Mouse (Mus musculus): Measurements from ENCODE around the gene Gm20518. TPM values are rescaled to one million over a fixed set of nuclear protein-coding genes. Genes with fewer than 3 reads are reported as not detected.

Gm20518 gene
- polyA plus RNA-seq, 1 experiment, result 0.07 TPM

- H3K27me3 ChIP-seq (ENCODE audit: control insufficient read depth), result peaks cover 60% of the 10 kb centered on the region
- no peak overlapping the region for H3K4me3 ChIP-seq (replicated peaks)
- no peaks in the 10 kb centered on the region for H3K9me3 ChIP-seq (ENCODE audit: control insufficient read depth, low read length)
- H3K4me1 ChIP-seq (ENCODE audit: control insufficient read depth), result no peaks in the 10 kb centered on the region
- TF ChIP-seq TAL1 (IDR thresholded peaks at IDR 0.05; ENCODE audit: low read length) (no peak), GATA1 (IDR thresholded peaks at IDR 0.05; ENCODE audit: low read length) (no peak)
- no peaks in the 10 kb centered on the region for H3K36me3 ChIP-seq (ENCODE audit: control insufficient read depth)
Observed at GRCm38 (mm10) chr16:17826500-17826899, 65.0 kb downstream of the Gm20518 start.

GRCm38 (mm10) chr16:17816528-17816927 lies 74.9 kb downstream of the Gm20518 start:
- TF ChIP-seq GATA1 (IDR thresholded peaks at IDR 0.05; ENCODE audit: low read length), result no peak
- TF ChIP-seq TAL1 (IDR thresholded peaks at IDR 0.05; ENCODE audit: low read length), result no peak
- H3K4me3 ChIP-seq (replicated peaks), result no peak overlapping the region
- peaks cover 3% of the 10 kb centered on the region; the same call in 1 of the 2 replicates for H3K9me3 ChIP-seq (ENCODE audit: control insufficient read depth, low read length)
- H3K36me3 ChIP-seq (ENCODE audit: control insufficient read depth), result no peaks in the 10 kb centered on the region
- H3K4me1 ChIP-seq (ENCODE audit: control insufficient read depth), result peaks cover 11% of the 10 kb centered on the region
- peaks cover 72% of the 10 kb centered on the region for H3K27me3 ChIP-seq (ENCODE audit: control insufficient read depth)

- peaks cover 73% of the 10 kb centered on the region for H3K27me3 ChIP-seq (ENCODE audit: control insufficient read depth)
- no peaks in the 10 kb centered on the region for H3K36me3 ChIP-seq (ENCODE audit: control insufficient read depth)
- peak overlapping the region; percentile 48 for H3K4me3 ChIP-seq (replicated peaks)
- no peak for TF ChIP-seq GATA1 (IDR thresholded peaks at IDR 0.05; ENCODE audit: low read length)
- TF ChIP-seq TAL1 (IDR thresholded peaks at IDR 0.05; ENCODE audit: low read length), result no peak
- peaks cover 3% of the 10 kb centered on the region; the same call in 1 of the 2 replicates for H3K9me3 ChIP-seq (ENCODE audit: control insufficient read depth, low read length)
- peaks cover 11% of the 10 kb centered on the region for H3K4me1 ChIP-seq (ENCODE audit: control insufficient read depth)
Observed at GRCm38 (mm10) chr16:17815411-17816402, 75.8 kb downstream of the Gm20518 start.

DNA sequence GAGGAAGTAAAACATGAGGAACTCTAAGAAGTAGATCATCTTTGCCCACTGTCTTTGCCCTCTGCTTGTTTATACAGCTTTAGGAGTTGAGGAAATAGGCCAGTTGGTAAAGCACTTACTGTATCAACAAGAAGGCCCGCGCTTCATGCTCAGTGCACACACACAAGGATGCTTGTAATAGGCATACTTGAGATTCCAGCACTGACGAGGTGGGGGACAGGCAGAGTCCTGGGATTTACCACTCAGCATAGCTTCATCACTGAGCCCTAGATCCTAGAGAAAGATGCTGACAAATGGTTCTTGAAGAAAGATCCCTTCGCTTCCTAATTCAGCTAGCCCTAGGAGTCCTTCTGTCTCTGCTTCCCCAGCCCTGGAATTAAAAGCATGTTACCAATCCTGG lies 78.3 kb downstream of the Gm20518 start:
- Histone ChIP-seq H3K36me3 (ENCODE audit: control insufficient read depth) (no peaks in the 10 kb centered on the region), H3K4me1 (ENCODE audit: control insufficient read depth) (peaks cover 11% of the 10 kb centered on the region), H3K27me3 (ENCODE audit: control insufficient read depth) (peaks cover 84% of the 10 kb centered on the region), H3K4me3 (replicated peaks) (no peak overlapping the region), H3K9me3 (ENCODE audit: control insufficient read depth, low read length) (no peaks in the 10 kb centered on the region)
- TF ChIP-seq TAL1 (IDR thresholded peaks at IDR 0.05; ENCODE audit: low read length), result no peak
- TF ChIP-seq GATA1 (IDR thresholded peaks at IDR 0.05; ENCODE audit: low read length), result no peak

- TF ChIP-seq TAL1 (IDR thresholded peaks at IDR 0.05; ENCODE audit: low read length), result no peak
- no peak for TF ChIP-seq GATA1 (IDR thresholded peaks at IDR 0.05; ENCODE audit: low read length)
- Histone ChIP-seq H3K9me3 (ENCODE audit: control insufficient read depth, low read length) (no peaks in the 10 kb centered on the region), H3K4me1 (ENCODE audit: control insufficient read depth) (peaks cover 17% of the 10 kb centered on the region), H3K27me3 (ENCODE audit: control insufficient read depth) (peaks cover 89% of the 10 kb centered on the region), H3K36me3 (ENCODE audit: control insufficient read depth) (no peaks in the 10 kb centered on the region), H3K4me3 (replicated peaks) (no peak overlapping the region)
Observed at GRCm38 (mm10) chr16:17812120-17812519, 79.4 kb downstream of the Gm20518 start.

- no peaks in the 10 kb centered on the region for H3K36me3 ChIP-seq (ENCODE audit: control insufficient read depth)
- H3K4me1 ChIP-seq (ENCODE audit: control insufficient read depth), result peaks cover 17% of the 10 kb centered on the region
- H3K9me3 ChIP-seq (ENCODE audit: control insufficient read depth, low read length), result peaks cover 9% of the 10 kb centered on the region; the same call in 1 of the 2 replicates
- H3K27me3 ChIP-seq (ENCODE audit: control insufficient read depth), result peaks cover 90% of the 10 kb centered on the region
- TF ChIP-seq TAL1 (IDR thresholded peaks at IDR 0.05; ENCODE audit: low read length), result no peak
- TF ChIP-seq GATA1 (IDR thresholded peaks at IDR 0.05; ENCODE audit: low read length), result no peak
- H3K4me3 ChIP-seq (replicated peaks), result no peak overlapping the region
Observed at GRCm38 (mm10) chr16:17809711-17810110, 81.8 kb downstream of the Gm20518 start.

DNA sequence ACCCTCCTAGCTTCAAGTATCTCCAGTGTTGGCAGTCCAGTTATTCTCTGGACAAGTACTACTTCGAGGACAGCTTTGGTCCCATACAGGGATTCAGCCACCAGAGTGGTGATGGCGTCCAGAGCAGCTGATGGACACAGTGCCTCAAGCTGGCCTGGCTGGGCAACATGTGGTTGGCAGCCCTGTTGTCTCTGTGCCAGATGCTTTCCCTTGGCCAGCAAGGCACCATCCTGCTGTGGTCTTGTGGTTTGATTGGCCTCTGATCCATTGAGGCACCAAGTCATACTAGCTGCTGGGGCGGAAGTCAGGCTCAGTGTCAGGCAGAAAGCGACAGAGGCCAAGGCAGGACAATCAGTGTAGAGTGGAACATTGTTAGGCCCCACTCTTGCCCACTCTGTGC lies 82.3 kb downstream of the Gm20518 start:
- Histone ChIP-seq H3K9me3 (ENCODE audit: control insufficient read depth, low read length) (peaks cover 12% of the 10 kb centered on the region; the same call in 1 of the 2 replicates), H3K36me3 (ENCODE audit: control insufficient read depth) (no peaks in the 10 kb centered on the region), H3K4me1 (ENCODE audit: control insufficient read depth) (peaks cover 23% of the 10 kb centered on the region), H3K4me3 (replicated peaks) (no peak overlapping the region), H3K27me3 (ENCODE audit: control insufficient read depth) (peaks cover 91% of the 10 kb centered on the region)
- TF ChIP-seq GATA1 (IDR thresholded peaks at IDR 0.05; ENCODE audit: low read length), result no peak
- TF ChIP-seq TAL1 (IDR thresholded peaks at IDR 0.05; ENCODE audit: low read length), result no peak

DNA sequence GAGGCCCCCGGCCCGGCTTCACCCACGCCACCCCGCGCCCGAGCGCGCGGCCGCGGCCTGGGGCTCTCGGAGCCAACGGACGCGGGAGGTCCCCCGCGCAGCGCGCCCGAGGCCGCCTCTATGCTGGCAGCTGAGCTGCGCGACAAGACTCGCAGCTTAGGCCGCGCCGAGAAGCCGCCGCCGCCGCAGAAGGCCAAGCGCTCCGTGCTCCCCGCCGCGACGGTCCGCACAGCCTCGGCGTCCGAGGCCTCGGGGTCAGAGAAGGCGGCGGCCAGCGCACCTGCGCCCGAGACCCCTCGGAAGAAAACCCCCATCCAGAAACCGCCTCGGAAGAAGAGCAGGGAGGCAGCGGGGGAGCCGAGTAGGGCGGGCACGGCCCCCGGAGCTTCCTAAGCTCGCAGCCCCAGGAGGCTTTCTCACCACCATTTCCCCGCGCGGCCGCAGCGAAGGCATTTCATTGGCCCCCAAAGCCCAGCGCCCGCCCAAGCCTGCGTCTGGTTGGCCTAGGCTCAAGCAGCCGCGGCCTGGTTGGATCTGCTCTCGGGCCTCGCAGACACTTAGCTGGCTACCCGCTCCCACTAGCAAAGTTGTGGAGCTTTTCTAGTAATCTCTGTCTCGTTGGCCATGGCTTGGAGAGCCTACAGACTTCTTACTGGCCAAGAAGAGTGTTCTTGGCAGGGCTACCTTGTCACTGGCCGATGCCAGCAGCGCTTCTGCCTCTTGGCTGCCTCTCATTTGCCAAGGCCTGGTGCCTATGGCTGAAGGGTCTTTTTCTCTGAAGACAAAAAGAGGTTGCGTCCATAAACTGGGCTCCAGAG lies 84.1 kb downstream of the Gm20518 start:
- Histone ChIP-seq H3K27me3 (ENCODE audit: control insufficient read depth) (peaks cover 91% of the 10 kb centered on the region), H3K4me1 (ENCODE audit: control insufficient read depth) (peaks cover 33% of the 10 kb centered on the region), H3K9me3 (ENCODE audit: control insufficient read depth, low read length) (peaks cover 26% of the 10 kb centered on the region; the same call in 1 of the 2 replicates), H3K36me3 (ENCODE audit: control insufficient read depth) (no peaks in the 10 kb centered on the region), H3K4me3 (replicated peaks) (peak overlapping the region; percentile 55)
- no peak for TF ChIP-seq TAL1 (IDR thresholded peaks at IDR 0.05; ENCODE audit: low read length)
- TF ChIP-seq GATA1 (IDR thresholded peaks at IDR 0.05; ENCODE audit: low read length), result no peak

Data from erythroblast, embryonic 14.5 days (primary cell).